Mouse (Mus musculus) testis, adult 2 months (tissue): Measurements from ENCODE around the gene Olfr316.

Experiments
- CTCF ChIP-seq: fragments of 200-500 bp; IDR thresholded peaks from 2 replicates; pipeline ENCODE4 v1.5.1; 2012; ENCODE audit warnings: low read depth, mild to moderate bottlenecking, inconsistent platforms, low read length, moderate library complexity; ENCODE audit not compliant: control insufficient read depth, insufficient read depth, insufficient replicate concordance
- POLR2A ChIP-seq: fragments of 200-500 bp; IDR thresholded peaks from 2 replicates; pipeline ENCODE4 v1.6.1; 2012; ENCODE audit warnings: low read depth, mild to moderate bottlenecking, inconsistent platforms, low read length, moderate library complexity; ENCODE audit not compliant: control insufficient read depth

GRCm38 (mm10) chr11:58723914-58724313 is 28.6 kb upstream of the Olfr316 start, which contains the start of gene Olfr318:
- no peak for TF ChIP-seq CTCF
- TF ChIP-seq POLR2A: no peak
